In the genomic region with DNA sequence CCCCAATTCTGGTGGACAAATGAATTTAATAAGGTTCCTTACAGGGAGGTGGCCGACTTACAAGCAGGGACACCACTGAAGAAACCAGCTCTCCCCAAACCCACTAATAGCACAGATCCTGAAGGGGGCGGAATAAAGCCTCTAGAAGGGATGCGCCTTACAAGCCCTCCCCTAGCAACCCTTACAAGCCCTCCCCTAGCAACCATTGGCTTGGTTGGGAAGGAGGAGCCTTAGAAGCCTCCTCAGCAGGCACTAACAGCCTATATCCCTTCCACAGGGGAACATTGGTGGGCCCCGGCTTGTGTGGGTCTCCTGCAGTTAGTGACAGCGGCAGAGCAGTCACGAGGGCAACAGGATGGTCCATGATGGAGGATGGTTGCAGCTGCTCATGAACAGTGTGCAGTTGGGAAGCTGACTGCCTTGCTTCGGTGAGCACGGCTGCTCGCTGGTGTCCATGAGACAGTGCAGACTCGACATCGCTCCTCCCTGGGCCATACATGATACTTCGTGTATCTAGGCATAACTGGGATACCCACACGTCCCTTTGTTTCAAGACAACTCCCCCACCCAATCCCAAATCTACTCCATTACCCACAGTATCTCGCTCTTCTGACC, we compare ENCODE assay signal across 8 mouse cellular contexts.
DNase-seq lines count a peak whose midpoint lies in the region; ATAC-seq lines count a peak whose summit lies in the region.

No protein-coding gene starts in this region.

- no peaks in the 10 kb centered on the region for H3K36me3 ChIP-seq in lung, embryonic 16.5 days (ENCODE audit: control insufficient read depth, insufficient read depth, low read length)
- peaks cover 3% of the 10 kb centered on the region; the same call in 1 of the 2 replicates for H3K36me3 ChIP-seq in embryonic facial prominence, embryonic 15.5 days

- H3K4me2 ChIP-seq in lung, embryonic 16.5 days (ENCODE audit: low read depth, low read length): no peak overlapping the region
- H3K4me2 ChIP-seq in embryonic facial prominence, embryonic 15.5 days (replicated peaks): no peak overlapping the region

- no peak for DNase-seq in lung, postnatal 25 days (ENCODE audit: low spot score)
- peak; percentile 45 to 53 for DNase-seq in kidney, postnatal 4 days
- peak; percentile 84 for DNase-seq in retina, embryonic 14.5 days (ENCODE audit: low spot score)
- no peak for DNase-seq in urinary bladder, adult 2 months (ENCODE audit: low spot score)
- DNase-seq in B cell, adult 2 months: no peak

- H3K27me3 ChIP-seq in lung, embryonic 16.5 days (ENCODE audit: control insufficient read depth, insufficient read depth, low read depth, low read length): no peaks in the 10 kb centered on the region
- H3K27me3 ChIP-seq in embryonic facial prominence, embryonic 15.5 days: no peaks in the 10 kb centered on the region

- no peak overlapping the region for H3K4me3 ChIP-seq in lung, embryonic 16.5 days (ENCODE audit: low read length)
- no peak overlapping the region for H3K4me3 ChIP-seq in embryonic facial prominence, embryonic 15.5 days (replicated peaks)

- H3K9ac ChIP-seq in lung, embryonic 16.5 days (ENCODE audit: low read length): no peak overlapping the region
- H3K9ac ChIP-seq in embryonic facial prominence, embryonic 15.5 days: no peak overlapping the region

- no peaks in the 10 kb centered on the region for H3K9me3 ChIP-seq in lung, embryonic 16.5 days (ENCODE audit: control insufficient read depth, low read length)
- no peaks in the 10 kb centered on the region for H3K9me3 ChIP-seq in embryonic facial prominence, embryonic 15.5 days (replicated peaks)

- WGBS in lung, embryonic 16.5 days: 72% methylated on average over 14 of the region's 14 CpGs
- 78% methylated on average over 14 of the region's 14 CpGs for WGBS in embryonic facial prominence, embryonic 15.5 days

- H3K4me1 ChIP-seq in lung, embryonic 16.5 days (replicated peaks; ENCODE audit: control insufficient read depth, insufficient read depth, low read length): no peaks in the 10 kb centered on the region
- H3K4me1 ChIP-seq in embryonic facial prominence, embryonic 15.5 days: no peaks in the 10 kb centered on the region

- H3K27ac ChIP-seq in lung, embryonic 16.5 days (ENCODE audit: low read length): no peak overlapping the region
- no peak overlapping the region for H3K27ac ChIP-seq in embryonic facial prominence, embryonic 15.5 days (replicated peaks)

- peak; percentile 71 for ATAC-seq in lung, embryonic 16.5 days (ENCODE audit: low read depth)
- peak; percentile 57; the same call in 1 of the 2 replicates for ATAC-seq in embryonic facial prominence, embryonic 15.5 days (ENCODE audit: insufficient number of reproducible peaks, low FRiP score, low TSS enrichment, low read depth)
- ATAC-seq in erythroblast, adult 5-6 weeks (replicated peaks; ENCODE audit: low FRiP score, poor library complexity, severe bottlenecking): no peak

Comparison
In these comparisons a context has a peak if more than half of its experiments do, and no peak if none do; other contexts are left out.
1. DNase-seq: peak in kidney, postnatal 4 days (2 of 2) and retina, embryonic 14.5 days (single experiment); none in lung, postnatal 25 days (single experiment), urinary bladder, adult 2 months (single experiment) and B cell, adult 2 months (0 of 2).